In genomic region chr17:48426991-48427750, GRCm38 (mm10) we compare ENCODE assay signal across 10 mouse cellular contexts. TPM values are rescaled to one million over a fixed set of nuclear protein-coding genes. Genes with fewer than 3 reads are reported as not detected.
DNase-seq lines count a peak whose midpoint lies in the region; ATAC-seq lines count a peak whose summit lies in the region.
"Had no signal": no experiment of that assay in that cellular context is flagged by ENCODE, and none has a peak within 500 bp of the region (broad histone marks: within the 10 kb centered on the region; RNA-seq: fewer than 3 reads in every experiment).

No protein-coding gene starts in this region.

- no peak for DNase-seq in hindbrain, embryonic 10.5 days (ENCODE audit: low spot score)
- peak; percentile 61 for DNase-seq in B cell, adult 2 months
- peak; percentile 45 to 73 for DNase-seq in gastrocnemius, adult 8-10 months (ENCODE audit: low spot score in 2 of 2)
- DNase-seq in left cerebral cortex, postnatal 25 days (ENCODE audit: low spot score in 2 of 2), result no peak
- DNase-seq in adrenal gland, postnatal 25 days, result no peak
- no peak for DNase-seq in cerebellum, adult 11 months

- H3K4me1 ChIP-seq in hindbrain, embryonic 10.5 days (replicated peaks), result peaks cover 42% of the 10 kb centered on the region
- H3K4me1 ChIP-seq in hindbrain, embryonic 13.5 days (replicated peaks), result peaks cover 17% of the 10 kb centered on the region; the same call in 1 of the 2 replicates
- peaks cover 39% of the 10 kb centered on the region for H3K4me1 ChIP-seq in intestine, embryonic 15.5 days (replicated peaks)
- H3K4me1 ChIP-seq: midbrain, embryonic 15.5 days had no signal

- no peak for ATAC-seq in hindbrain, embryonic 13.5 days (ENCODE audit: low FRiP score)
- ATAC-seq in intestine, embryonic 15.5 days, result peak; percentile 35
- ATAC-seq: midbrain, embryonic 15.5 days had no signal

- peak overlapping the region; percentile 69 for H3K27ac ChIP-seq in hindbrain, embryonic 10.5 days
- H3K27ac ChIP-seq in hindbrain, embryonic 13.5 days, result no peak overlapping the region; the same call in 1 of the 2 replicates
- H3K27ac ChIP-seq in intestine, embryonic 15.5 days, result peak overlapping the region; percentile 1
- H3K27ac ChIP-seq: midbrain, embryonic 15.5 days had no signal

- no peaks in the 10 kb centered on the region for H3K36me3 ChIP-seq in hindbrain, embryonic 10.5 days
- no peaks in the 10 kb centered on the region for H3K36me3 ChIP-seq in hindbrain, embryonic 13.5 days
- no peaks in the 10 kb centered on the region for H3K36me3 ChIP-seq in intestine, embryonic 15.5 days
- H3K36me3 ChIP-seq: midbrain, embryonic 15.5 days had no signal

- no peak overlapping the region for H3K4me3 ChIP-seq in hindbrain, embryonic 10.5 days
- no peak overlapping the region for H3K4me3 ChIP-seq in hindbrain, embryonic 13.5 days
- no peak overlapping the region for H3K4me3 ChIP-seq in intestine, embryonic 15.5 days (replicated peaks)
- H3K4me3 ChIP-seq: erythroblast, embryonic 14.5 days; midbrain, embryonic 15.5 days had no signal

- H3K4me2 ChIP-seq in hindbrain, embryonic 13.5 days, result no peak overlapping the region
- no peak overlapping the region for H3K4me2 ChIP-seq in intestine, embryonic 15.5 days (replicated peaks)
- H3K4me2 ChIP-seq: midbrain, embryonic 15.5 days had no signal

- intact Hi-C loops in left cerebral cortex, postnatal 25 days (cut with DNase I), result no loop called here

- no peaks in the 10 kb centered on the region for H3K9me3 ChIP-seq in hindbrain, embryonic 10.5 days
- no peaks in the 10 kb centered on the region for H3K9me3 ChIP-seq in hindbrain, embryonic 13.5 days
- no peaks in the 10 kb centered on the region for H3K9me3 ChIP-seq in intestine, embryonic 15.5 days
- H3K9me3 ChIP-seq: midbrain, embryonic 15.5 days had no signal

- H3K9ac ChIP-seq in hindbrain, embryonic 13.5 days, result no peak overlapping the region
- no peak overlapping the region for H3K9ac ChIP-seq in intestine, embryonic 15.5 days
- H3K9ac ChIP-seq: midbrain, embryonic 15.5 days had no signal

- H3K27me3 ChIP-seq in hindbrain, embryonic 10.5 days (ENCODE audit: insufficient read depth, poor library complexity, severe bottlenecking), result no peaks in the 10 kb centered on the region
- no peaks in the 10 kb centered on the region for H3K27me3 ChIP-seq in hindbrain, embryonic 13.5 days
- no peaks in the 10 kb centered on the region for H3K27me3 ChIP-seq in intestine, embryonic 15.5 days (replicated peaks)
- H3K27me3 ChIP-seq: midbrain, embryonic 15.5 days had no signal

- WGBS in hindbrain, embryonic 10.5 days, result 71% methylated on average over 13 of the region's 13 CpGs
- 72% methylated on average over 13 of the region's 13 CpGs for WGBS in hindbrain, embryonic 13.5 days
- 55% methylated on average over 13 of the region's 13 CpGs for WGBS in intestine, embryonic 15.5 days

RNA-seq across cellular contexts. Expression of gene Apobec2, which starts 5.6 kb away (rescaled TPM):
- polyA plus RNA-seq in hindbrain, embryonic 10.5 days (2016; fragmentation: Nextera tagmentation; extraction: Ambion mirVana), result 0.98 and 1.4 TPM in 2 replicates
- polyA plus RNA-seq in hindbrain, embryonic 13.5 days (2015; fragmentation: Nextera tagmentation; extraction: Ambion mirVana), result 0.67 and 0.81 TPM in 2 replicates
- total RNA-seq in gastrocnemius, adult 8-10 months (2022), result 100 to 1,000 TPM; 445 to 531 (median 476) TPM
- 3.8 and 4.1 TPM in 2 replicates for polyA plus RNA-seq in intestine, embryonic 15.5 days (2015; fragmentation: Nextera tagmentation; extraction: Ambion mirVana)
- not detected for total RNA-seq in left cerebral cortex, postnatal 25 days (2021)
- 1.3 and 1.5 TPM in 2 replicates for total RNA-seq in adrenal gland, postnatal 25 days (2021)
- polyA plus RNA-seq: erythroblast, embryonic 14.5 days had no signal

RNA-seq across cellular contexts. Expression of gene Oard1, which starts 17.4 kb away (rescaled TPM):
- 81.8 and 99.4 TPM in 2 replicates for polyA plus RNA-seq in hindbrain, embryonic 10.5 days (2016; fragmentation: Nextera tagmentation; extraction: Ambion mirVana)
- polyA plus RNA-seq in hindbrain, embryonic 13.5 days (2015; fragmentation: Nextera tagmentation; extraction: Ambion mirVana), result 45.1 and 47.1 TPM in 2 replicates
- total RNA-seq in gastrocnemius, adult 8-10 months (2022), result 10 to 100 TPM; 12.4 to 18.1 (median 16.4) TPM
- polyA plus RNA-seq in intestine, embryonic 15.5 days (2015; fragmentation: Nextera tagmentation; extraction: Ambion mirVana), result 72.8 and 73.2 TPM in 2 replicates
- total RNA-seq in left cerebral cortex, postnatal 25 days (2021), result 1 to 10 TPM; 7.8 to 9.5 TPM
- total RNA-seq in adrenal gland, postnatal 25 days (2021), result 21.5 and 31.2 TPM in 2 replicates

RNA-seq across cellular contexts. Expression of gene Nfya, which starts 17.5 kb away (rescaled TPM):
- polyA plus RNA-seq in hindbrain, embryonic 10.5 days (2016; fragmentation: Nextera tagmentation; extraction: Ambion mirVana), result 19.2 and 19.5 TPM in 2 replicates
- 13.2 and 13.8 TPM in 2 replicates for polyA plus RNA-seq in hindbrain, embryonic 13.5 days (2015; fragmentation: Nextera tagmentation; extraction: Ambion mirVana)
- 1 to 10 TPM; 2.8 to 6.3 (median 5.6) TPM for total RNA-seq in gastrocnemius, adult 8-10 months (2022)
- 11.2 and 12.5 TPM in 2 replicates for polyA plus RNA-seq in intestine, embryonic 15.5 days (2015; fragmentation: Nextera tagmentation; extraction: Ambion mirVana)
- total RNA-seq in left cerebral cortex, postnatal 25 days (2021), result 10 to 100 TPM; 27.5 to 31.8 TPM
- total RNA-seq in adrenal gland, postnatal 25 days (2021), result 36.6 and 39.2 TPM in 2 replicates

RNA-seq across cellular contexts. Expression of gene Tspo2, which starts 24.2 kb away (rescaled TPM):
- polyA plus RNA-seq in hindbrain, embryonic 10.5 days (2016; fragmentation: Nextera tagmentation; extraction: Ambion mirVana), result 0.26 and 0.96 TPM in 2 replicates
- polyA plus RNA-seq in hindbrain, embryonic 13.5 days (2015; fragmentation: Nextera tagmentation; extraction: Ambion mirVana), result 1.8 and 2.7 TPM in 2 replicates
- not detected for total RNA-seq in gastrocnemius, adult 8-10 months (2022)
- 3.5 and 4.4 TPM in 2 replicates for polyA plus RNA-seq in intestine, embryonic 15.5 days (2015; fragmentation: Nextera tagmentation; extraction: Ambion mirVana)
- total RNA-seq in left cerebral cortex, postnatal 25 days (2021), result not detected
- not detected in 2 replicates for total RNA-seq in adrenal gland, postnatal 25 days (2021)

RNA-seq across cellular contexts. Expression of gene Unc5cl, which starts 27.5 kb away (rescaled TPM):
- polyA plus RNA-seq in hindbrain, embryonic 10.5 days (2016; fragmentation: Nextera tagmentation; extraction: Ambion mirVana), result 0.07 and 0.56 TPM in 2 replicates
- polyA plus RNA-seq in hindbrain, embryonic 13.5 days (2015; fragmentation: Nextera tagmentation; extraction: Ambion mirVana), result 0.26 and 0.38 TPM in 2 replicates
- total RNA-seq in gastrocnemius, adult 8-10 months (2022), result not detected
- 36.3 and 38.9 TPM in 2 replicates for polyA plus RNA-seq in intestine, embryonic 15.5 days (2015; fragmentation: Nextera tagmentation; extraction: Ambion mirVana)
- under 1 TPM; 0.11 to 0.27 TPM for total RNA-seq in left cerebral cortex, postnatal 25 days (2021)
- total RNA-seq in adrenal gland, postnatal 25 days (2021), result not detected in 2 replicates

Comparison
In these comparisons a context has a peak if more than half of its experiments do, and no peak if none do; other contexts are left out.
1. DNase-seq: peak in B cell, adult 2 months (2 of 2) and gastrocnemius, adult 8-10 months (2 of 2); none in hindbrain, embryonic 10.5 days (single experiment), left cerebral cortex, postnatal 25 days (0 of 2), adrenal gland, postnatal 25 days (single experiment) and cerebellum, adult 11 months (single experiment).
2. RNA of gene Apobec2, which starts 5.6 kb away (total RNA-seq): 445 to 531 TPM in gastrocnemius, adult 8-10 months; 1.3 to 1.5 TPM in adrenal gland, postnatal 25 days and not detected in left cerebral cortex, postnatal 25 days; every median in the first group is over 100 times any median in the second.